Mouse (Mus musculus) liver, embryonic 14.5 days (tissue): ENCODE results near the gene Tgfbr3.

Experiments used
- CTCF ChIP-seq: IDR thresholded peaks from 2 replicates; pipeline ENCODE4 v1.5.1; 2016; ENCODE audit warnings: antibody characterized with exemption, low read depth, control low read depth
- EP300 ChIP-seq: IDR thresholded peaks from 2 replicates; pipeline ENCODE4 v1.6.1; 2016; ENCODE audit warnings: antibody characterized with exemption, low read depth

DNA sequence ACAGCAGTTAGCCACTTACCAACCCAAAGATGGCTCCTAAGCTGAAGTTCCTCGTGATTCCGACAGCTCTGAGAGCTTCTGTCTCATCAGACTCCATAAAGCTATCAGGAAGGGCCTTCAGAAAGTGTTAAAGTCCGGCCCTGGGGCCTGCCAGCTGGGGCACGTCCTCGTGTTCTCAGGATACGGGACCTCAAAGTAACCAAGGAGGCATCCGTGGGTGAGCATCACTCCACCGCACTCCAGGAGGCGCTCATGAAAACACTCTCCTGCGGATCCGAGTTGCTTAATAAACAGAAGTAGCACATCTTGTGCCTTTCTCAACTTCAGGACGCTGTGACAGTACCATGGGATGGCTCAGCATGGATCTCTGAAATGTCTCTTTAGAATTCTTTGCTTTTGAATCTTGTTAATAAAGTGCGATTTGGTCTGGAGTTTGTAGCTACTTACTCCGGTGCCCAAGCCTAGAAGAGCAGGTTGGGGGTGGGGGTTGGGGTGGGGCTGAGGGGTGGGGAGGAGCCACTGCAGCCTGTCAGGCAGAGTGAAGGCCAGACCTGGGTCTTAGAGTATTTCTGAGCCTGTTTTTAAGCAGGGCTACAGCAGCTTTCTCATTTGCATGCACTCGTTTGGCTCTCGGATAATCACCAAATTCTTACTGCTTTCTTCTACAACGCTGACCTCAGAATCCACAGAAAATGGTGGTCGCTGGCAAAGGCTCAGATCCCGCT is 38.7 kb downstream of the Tgfbr3 start:
- TF ChIP-seq CTCF (no peak), EP300 (no peak)
